Mouse (Mus musculus) thymus, adult 18-20 months (tissue): ENCODE data around the gene Hectd2.

Experiments used
- DNase-seq, 2 experiments: peaks; one replicate each; pipeline ENCODE4 v3.0.0; 2022; ENCODE audit warnings: mixed read lengths in 2 of 2

The Hectd2 gene

GRCm38 (mm10) chr19:36652686-36653085, 98.2 kb downstream of the Hectd2 start:
- DNase-seq, result no peak

GRCm38 (mm10) chr19:36662734-36663133, 108.3 kb downstream of the Hectd2 start:
- no peak for DNase-seq

- no peak for DNase-seq
Measured at GRCm38 (mm10) chr19:36663918-36664317, 109.5 kb downstream of the Hectd2 start.

- DNase-seq, result no peak
Measured at GRCm38 (mm10) chr19:36664417-36664816, 110.0 kb downstream of the Hectd2 start.

- DNase-seq, result no peak
Measured at GRCm38 (mm10) chr19:36665206-36665605, 110.8 kb downstream of the Hectd2 start.

- no peak for DNase-seq
Measured at GRCm38 (mm10) chr19:36665641-36666040, 111.2 kb downstream of the Hectd2 start.

- DNase-seq, result no peak
Measured at GRCm38 (mm10) chr19:36666471-36666870, 112.0 kb downstream of the Hectd2 start.

- DNase-seq, result no peak
Measured at GRCm38 (mm10) chr19:36667368-36667767, 112.9 kb downstream of the Hectd2 start.

- DNase-seq, result no peak
Measured at GRCm38 (mm10) chr19:36668098-36668497, 113.7 kb downstream of the Hectd2 start.

GRCm38 (mm10) chr19:36668881-36669639, 114.6 kb downstream of the Hectd2 start:
- no peak for DNase-seq

GRCm38 (mm10) chr19:36669720-36670451, 115.4 kb downstream of the Hectd2 start:
- no peak for DNase-seq
